Mouse (Mus musculus) liver, postnatal 0 days (tissue): ENCODE measurements around the gene Fam83e.

Source experiments
- CTCF ChIP-seq: sonication (generic); IDR thresholded peaks from 2 replicates; pipeline ENCODE4 v1.5.1; 2016; ENCODE audit warnings: antibody characterized with exemption, low read depth
- EP300 ChIP-seq: IDR thresholded peaks from 2 replicates; pipeline ENCODE4 v1.6.1; 2016; ENCODE audit warnings: antibody characterized with exemption, low read depth, mild to moderate bottlenecking

DNA sequence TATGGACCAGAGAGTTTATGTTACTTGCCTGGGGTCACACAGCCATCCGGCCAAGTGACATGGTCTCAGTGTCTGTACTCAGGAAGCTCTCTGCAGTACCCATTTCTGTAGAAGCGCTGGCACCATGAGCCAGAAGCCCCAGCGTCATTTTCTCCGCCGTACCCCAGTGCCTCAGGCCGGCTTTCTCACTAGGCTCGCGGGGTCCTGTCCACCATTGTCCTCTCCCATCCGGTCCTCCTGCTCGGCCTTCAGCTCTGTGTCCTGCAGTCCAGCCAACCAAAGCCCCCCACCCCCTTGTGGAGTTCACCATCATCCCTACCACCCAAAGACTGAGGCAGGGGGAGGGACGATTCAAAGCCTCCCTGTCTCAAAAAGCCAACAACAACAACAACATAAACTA, 19.4 kb upstream of the Fam83e start:
- TF ChIP-seq CTCF (no peak), EP300 (no peak)
